Mouse (Mus musculus) CH12F3 (cell line): ENCODE results near the gene Ppp1r26.

ENCODE experiments used
- in situ Hi-C: fragments of 300-500 bp; cut with MboI; formaldehyde crosslinking; loops from 2 replicates; pipeline ENCODE4 v1.14.3; 2020; ENCODE audit warnings: low sequenced_read_pairs

Ppp1r26 gene

DNA sequence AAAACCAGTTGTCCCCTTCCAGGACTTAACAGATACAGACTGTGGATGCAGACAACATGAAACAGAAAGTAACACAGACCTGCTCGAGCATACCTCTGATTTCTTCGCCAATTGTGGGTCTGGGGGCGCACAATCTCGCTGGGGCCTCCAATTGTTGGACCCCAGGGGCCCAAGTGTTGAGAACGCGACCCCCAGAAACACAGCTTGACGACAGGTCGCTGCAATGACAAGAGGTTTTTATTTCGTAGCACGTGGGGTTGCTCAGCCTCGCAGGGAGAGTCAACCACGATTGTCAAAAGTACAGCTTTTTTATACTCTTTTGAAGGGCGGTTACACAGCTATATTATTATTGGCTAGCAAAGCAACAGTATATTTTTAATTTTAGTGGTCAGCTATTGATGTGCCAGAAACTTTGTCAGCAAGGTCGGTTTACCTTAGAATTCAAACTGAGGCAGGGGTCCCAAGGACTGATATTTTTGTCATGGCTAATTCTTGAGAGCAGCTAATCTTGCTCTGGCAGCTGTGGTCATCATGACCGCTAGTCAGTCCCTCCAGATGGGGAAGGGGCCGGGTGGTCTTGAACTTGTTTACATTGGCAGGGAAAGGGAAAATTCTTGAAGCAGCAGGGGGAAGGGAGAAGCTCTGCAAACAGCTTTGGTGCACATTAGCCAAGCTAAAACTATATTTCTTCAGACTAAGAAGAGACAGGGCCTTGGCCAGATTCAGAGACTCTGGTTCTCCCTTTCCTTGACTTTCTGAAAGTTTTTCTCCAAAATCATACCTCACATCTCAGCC lies 49.4 kb downstream of the Ppp1r26 start:
- in situ Hi-C loops = no loop called here

GRCm38 (mm10) chr2:28496671-28497070 lies 50.1 kb downstream of the Ppp1r26 start, which contains the start of gene Gbgt1:
Gbgt1 (plus strand) TSS chr2:28496891.
- in situ Hi-C loops = no loop called here

DNA sequence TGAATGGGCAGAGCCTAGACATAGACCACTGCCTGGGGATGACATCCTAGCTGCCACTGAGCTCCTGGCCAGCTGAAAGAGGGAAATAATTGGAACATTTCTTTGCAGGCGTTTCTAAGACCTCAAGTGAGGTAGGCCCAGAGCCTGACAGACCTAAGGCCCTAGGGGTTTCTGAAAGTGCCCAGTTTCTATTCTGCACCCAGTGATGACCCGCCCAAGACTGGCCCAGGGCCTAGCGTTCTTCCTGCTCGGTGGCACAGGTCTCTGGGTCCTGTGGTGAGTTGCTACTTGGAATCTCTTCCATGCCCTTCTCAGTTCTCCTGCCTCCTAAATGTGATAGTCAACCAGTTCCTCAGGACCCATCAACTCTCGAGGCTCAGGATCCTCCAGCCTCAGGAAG lies 51.0 kb downstream of the Ppp1r26 start:
- in situ Hi-C loops = no loop called here

GRCm38 (mm10) chr2:28498431-28498830 lies 51.8 kb downstream of the Ppp1r26 start:
- in situ Hi-C loops = no loop called here

GRCm38 (mm10) chr2:28502987-28503386 lies 56.4 kb downstream of the Ppp1r26 start:
- in situ Hi-C loops = no loop called here

GRCm38 (mm10) chr2:28504676-28505075 lies 58.1 kb downstream of the Ppp1r26 start:
- in situ Hi-C loops = no loop called here
